Mouse (Mus musculus): ENCODE measurements around the gene Slc7a1.
"Not testable (repeated sequence)": the region's sequence is repeated elsewhere in the genome, so short reads cannot be mapped to it uniquely, and the experiment has no call there.

The Slc7a1 gene

DNA sequence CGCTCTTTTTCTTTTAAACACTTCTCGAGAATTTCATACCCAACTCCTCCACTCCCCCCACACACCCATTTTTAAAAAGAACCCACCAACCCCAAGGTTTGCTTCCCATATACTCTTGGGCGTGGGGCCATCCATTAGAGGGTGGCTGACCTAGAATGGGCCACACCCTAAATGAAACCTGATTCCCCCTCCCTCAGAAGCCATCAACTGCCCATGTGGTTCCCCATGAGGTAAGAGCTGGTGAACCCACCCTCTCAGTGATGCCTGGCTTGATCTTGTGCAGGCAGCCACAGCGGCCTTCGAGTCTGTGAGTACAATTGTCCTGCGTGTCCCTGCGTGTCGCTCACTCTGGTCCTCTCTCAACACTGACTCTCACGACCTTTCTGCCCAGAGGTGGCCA is 33.2 kb downstream of the Slc7a1 start:
- DNase-seq: no peak

DNA sequence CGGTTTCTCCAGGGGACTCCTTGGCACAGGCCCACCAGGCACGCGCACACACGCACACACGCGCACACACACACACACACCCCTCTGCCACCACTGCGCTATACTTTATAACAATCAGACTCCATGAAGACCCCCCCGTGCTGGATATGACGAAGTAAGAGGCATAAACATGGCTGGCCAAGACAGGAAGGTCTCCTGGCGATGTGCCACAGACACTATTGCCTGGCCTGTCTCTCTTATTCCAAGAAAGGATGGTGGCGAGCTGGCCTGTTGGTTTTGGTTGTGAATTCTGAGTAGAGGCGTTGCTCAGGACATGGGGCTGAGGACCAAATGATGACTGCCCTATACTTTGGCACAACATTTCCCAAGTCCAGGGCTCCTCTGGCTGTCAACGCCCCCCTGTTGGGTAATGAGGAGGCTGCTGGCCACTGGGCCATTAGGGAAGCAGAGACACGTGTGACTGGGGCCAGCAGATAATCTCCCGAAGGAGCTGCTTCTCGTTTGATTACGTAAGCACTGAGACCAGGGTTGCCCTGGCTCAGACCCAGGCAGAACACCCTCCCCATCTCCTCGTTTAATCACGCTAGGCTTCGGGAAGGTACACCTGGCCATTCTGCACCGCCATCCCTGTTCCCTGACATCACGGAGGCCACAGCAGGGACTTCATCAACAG is 36.1 kb downstream of the Slc7a1 start:
- DNase-seq: no peak

DNA sequence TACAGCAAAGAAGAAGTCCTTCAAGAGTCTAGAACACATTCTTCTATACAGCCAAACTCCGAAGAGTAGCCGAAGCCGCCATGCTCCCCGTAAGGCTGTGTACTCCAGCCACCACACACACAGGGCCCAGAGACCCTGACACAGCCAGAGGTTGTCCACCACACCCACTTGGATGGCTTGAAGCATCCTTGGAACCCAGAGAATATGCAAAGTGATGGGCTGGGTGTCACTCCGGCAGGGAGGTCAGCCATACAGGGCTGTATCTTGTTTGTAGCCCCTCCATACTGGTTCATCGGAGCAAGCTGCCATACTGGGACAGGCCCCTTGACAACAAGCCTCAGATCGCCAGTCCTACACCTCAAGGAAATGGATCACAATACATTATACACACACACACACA is 37.4 kb downstream of the Slc7a1 start:
- DNase-seq: no peak

DNA sequence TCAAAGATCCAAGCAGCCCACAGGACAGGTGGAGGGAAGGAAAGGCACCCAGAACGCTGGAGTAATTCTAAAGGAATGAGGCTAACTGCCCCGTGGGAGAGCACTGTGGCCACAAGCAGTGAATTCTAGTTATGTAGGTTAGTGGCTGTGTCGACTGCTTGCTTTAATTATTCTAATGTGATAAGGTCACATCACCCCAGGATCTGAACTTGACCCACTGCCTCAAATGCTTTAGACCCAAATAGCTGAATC is 38.0 kb downstream of the Slc7a1 start:
- no peak for DNase-seq

DNA sequence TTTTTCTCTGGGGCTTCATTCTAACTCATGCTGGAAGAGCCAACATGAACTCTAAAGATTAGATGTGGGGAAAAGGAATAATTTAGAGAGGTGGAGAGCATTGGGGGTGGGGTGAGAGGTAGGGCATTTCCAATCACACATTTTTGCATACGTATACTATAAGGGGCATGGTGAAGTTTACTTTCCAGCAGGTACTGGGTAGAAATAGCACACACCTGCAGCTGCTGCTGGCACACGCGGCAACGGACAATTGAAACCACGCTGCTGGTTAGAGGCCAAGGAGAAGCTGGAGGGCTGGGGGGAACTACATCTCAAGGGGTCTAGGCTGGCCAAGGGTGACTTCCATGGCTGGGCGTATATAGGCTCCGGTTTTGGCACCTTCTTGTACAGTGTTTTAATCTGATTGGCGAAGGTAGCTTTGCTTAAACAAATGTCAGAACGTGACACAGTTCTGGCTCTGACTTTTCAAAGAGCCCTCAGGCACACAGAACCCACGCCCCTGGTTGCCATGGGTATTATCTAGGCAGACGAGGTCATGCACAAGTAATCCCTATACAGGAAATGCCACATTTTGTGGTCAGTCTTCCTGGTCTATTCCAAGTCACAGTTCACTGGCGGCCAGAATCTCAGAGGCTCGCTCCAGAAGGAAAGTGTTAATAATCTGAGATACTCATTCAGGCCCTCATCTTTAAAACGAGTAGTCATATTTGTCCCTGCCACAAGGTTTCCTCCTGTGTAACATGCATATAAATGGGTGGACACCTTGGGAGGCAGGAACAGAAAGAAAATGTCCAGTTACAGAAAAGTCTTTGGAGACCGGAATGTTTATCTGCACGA is 38.6 kb downstream of the Slc7a1 start:
- peak; percentile 47 to 61 for DNase-seq

DNA sequence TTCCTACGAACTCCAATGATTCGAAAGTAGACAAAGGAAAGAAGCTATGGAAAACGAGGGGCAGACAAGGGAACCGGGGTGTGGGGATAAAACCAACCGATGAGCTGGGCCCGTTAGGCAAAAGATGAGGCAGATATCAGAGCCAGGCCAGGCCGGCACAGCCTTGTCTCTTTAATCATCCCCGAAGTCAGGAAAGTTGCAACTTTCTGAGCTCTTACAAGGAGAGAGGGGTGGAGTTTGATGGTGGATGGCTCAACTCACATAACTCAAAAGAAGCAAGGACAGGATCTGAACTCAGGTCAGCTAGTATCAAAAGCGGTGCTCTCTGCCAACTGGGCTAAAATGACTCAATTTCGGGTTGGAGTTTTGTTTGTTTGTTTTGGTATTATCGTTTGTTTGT is 40.6 kb downstream of the Slc7a1 start:
- DNase-seq: no peak

DNA sequence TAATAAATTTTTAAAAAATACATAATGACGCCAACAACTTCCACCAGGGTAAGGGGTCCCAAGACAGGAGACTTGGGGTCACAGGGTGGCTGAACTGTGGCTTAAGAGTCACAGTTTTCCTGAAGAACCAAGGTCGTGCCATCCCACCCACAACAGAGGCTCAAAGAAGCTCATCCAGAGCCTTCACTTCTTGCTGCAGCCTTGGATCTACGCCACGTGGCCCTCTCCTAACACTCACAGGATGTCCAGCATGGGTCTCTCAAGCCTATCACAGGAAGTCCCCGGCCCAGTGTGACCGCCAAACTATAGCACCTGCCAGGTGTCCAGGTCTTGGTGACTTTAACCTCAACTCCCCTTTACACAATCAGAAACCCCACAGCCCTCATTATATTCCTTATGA is 42.5 kb downstream of the Slc7a1 start:
- DNase-seq: no peak

DNA sequence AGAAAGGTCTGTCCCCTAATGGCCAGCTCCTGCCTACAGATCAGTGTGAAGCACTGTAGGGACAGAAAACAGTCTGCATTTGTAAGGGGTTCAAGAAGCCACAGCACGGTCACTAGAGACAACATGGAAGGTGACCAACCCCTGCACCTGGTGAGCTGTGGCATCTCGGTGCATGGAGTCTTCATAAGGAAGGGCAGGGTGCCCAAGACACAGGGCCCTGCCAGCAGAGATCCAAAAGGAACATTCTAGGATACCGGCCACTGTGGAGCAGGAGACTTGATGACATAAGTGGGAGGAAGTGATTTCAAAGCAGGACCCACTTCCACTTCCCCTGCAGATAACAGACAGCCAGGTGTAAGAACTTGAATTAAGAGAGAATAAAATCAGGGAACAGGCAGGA is 43.9 kb downstream of the Slc7a1 start:
- DNase-seq: no peak

DNA sequence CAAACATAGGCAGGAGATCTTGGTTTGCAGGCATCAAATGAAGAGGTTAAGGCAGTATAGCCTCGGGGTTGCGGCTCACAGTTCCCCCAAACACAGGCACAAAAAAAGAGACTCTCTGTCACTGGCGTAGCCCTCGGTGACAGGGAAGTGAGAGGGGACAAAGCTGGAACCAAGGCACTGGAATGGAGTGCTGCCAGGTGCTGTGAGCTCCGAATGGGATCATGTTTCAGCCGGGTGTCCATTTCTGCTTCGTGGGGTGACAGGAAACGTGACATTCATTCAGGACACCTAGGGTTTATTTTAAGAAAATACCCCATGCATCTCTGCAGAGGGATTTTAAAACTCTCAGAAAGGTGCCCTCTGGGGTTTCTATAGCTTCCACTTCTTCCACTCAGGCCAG is 45.2 kb downstream of the Slc7a1 start:
- no peak for DNase-seq

DNA sequence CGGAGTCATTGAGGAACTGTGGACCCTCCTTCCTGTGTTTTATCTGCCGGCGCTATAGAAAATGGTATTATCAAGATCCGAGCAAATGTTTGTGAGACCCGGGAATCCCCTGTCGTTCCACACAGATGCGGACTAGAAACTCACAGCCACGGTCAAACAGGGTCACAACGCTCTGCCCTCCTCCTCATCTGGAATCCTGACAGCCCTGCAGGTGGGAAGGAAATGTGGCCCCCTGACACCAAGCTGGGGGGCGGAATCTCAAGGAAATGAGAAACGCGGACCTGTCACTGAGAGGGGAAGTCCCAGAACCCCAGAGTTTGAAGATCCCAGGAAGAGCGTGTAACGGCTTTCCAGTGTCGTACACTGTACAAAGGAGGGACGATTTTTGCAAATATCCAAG is 46.3 kb downstream of the Slc7a1 start:
- no peak for DNase-seq

DNA sequence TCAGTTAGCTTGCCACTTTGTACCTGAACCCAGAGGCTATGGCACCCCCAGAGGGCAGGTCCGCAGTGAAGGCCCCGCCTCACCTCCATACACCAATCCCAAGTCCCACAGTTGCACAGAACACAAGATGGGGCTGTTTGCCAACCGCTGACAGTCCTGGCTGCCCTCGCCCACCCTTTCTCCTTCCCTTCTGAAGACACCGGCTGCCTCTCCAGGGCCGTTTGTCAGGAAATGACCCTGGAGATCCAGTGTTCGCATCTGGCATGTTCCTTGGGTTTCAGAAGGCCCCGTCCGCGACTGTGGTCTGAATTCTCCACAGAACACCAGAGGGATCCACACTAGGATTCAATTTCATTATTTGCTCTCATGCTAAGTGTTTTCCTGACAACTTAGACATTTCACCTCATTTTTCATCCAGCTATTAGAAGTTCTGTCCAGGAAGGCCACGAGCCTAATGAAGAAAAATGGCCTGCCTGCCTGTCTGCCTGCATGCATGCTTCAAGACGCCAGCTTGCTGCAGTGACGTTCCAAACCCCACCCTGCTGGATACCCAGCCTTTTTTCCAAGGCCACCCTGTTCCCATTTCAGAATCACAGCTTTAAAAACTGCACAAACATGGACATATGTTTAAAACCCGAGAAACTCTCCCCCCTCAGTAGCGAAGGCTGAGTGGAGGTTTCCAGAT is 50.2 kb downstream of the Slc7a1 start:
- DNase-seq: peak in 1 of 2 experiments; percentile 50

DNA sequence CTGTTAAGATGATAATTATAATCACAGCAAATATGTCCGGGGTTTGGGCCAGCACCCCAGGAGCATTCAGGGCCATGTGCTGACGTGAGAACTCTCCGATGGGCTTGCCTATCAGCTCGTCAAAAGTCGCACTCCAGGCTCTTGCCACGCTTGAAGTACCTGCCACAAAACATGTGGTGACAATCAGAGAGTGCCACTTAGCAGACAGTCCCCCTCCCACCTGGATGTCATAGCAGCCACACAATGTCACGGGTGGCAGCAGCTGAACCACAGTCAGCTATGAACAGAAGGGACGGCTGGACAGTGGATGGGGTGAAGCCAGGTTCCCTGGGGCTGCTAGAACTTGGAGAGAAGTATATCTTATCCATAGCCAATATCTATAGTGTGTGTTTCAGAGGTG is 51.6 kb downstream of the Slc7a1 start:
- DNase-seq: no peak

DNA sequence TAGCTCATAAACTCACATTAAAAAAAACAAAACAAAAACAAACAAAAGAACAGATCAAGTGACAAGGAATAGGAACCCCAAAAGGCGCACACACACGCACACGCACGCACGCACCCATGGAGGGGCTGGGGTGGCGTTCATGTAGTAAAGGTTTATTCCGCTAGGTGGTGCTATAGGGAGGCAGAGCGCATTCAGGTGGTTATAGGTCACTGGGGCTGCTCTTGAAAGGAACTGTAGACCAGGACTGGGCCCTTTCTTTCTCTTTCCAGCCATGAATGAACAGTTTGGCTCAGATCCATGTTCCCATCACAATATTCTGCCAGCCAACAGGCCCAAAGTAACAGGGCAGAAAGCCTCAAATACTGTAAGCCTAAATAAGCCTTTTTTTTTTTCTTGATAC is 53.2 kb downstream of the Slc7a1 start:
- no peak for DNase-seq

DNA sequence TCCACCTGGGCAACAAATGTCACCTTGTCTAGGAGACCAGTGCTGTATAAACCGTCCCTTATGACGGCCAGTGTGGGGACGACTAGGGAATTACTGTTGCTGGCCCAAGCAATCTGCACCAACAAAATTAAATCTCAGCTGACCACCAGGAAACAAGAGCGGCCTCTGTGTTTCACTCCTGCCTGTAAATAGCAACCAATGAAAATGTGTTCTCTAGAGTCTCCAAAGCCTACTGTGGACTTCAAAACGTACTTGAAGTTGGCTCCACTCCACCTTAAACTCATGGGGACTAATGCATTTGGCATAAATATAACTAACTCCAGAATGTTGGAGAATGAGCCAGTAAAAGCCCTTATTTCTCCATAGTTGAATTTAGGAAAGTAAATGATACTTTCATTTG is 55.3 kb downstream of the Slc7a1 start:
- no peak for DNase-seq

DNA sequence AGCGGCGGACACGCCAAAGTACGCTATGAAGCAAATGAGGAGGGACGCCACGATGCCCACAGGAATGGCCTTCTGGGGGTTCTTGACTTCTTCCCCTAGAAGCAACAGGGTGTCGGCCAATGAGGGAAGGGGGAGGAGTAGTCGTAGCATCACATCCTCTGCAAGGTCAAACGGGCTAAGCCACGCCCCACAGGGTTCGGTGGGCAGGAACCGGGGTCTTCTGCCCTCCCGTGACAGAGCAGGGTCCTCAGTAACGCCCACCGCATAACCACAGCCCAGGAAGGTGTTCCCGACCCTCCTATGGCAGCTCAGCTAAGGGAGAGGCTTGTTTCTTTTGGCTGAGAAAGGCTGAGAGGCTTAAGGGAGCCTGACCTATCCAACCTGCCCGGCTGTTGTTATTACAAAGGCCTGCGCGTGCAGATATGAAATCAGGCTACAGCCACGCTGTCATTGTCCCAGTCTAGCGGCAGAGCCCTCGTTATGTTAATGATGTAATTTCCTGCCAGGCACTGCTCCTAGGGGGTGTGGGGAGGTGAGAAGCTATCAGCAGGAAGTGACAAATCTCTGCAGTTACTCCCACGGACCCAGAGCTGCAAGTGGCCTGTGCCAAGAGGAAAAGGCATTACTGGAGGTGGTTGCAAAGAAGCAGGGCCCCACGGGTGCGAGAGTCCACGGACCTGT is 57.5 kb downstream of the Slc7a1 start:
- DNase-seq: peak; percentile 43 to 62

DNA sequence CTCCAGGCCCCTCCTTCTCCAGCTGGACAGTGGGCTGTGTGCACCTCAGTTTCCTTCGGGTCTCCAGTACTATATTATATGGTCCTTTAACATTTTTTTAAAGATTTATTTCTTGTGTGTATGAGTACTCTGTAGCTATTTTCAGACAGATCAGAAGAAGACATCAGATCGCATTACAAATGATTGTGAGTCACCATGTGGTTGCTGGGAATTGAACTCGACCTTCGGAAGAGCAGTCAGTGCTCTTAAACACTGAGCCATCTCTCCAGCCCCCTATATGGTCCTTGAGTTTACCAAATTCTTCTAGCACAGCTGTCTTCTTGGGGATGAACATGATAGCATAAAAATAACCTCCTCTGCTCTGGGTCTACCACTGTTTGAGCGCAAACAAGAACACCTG is 60.6 kb downstream of the Slc7a1 start:
- DNase-seq: no peak

DNA sequence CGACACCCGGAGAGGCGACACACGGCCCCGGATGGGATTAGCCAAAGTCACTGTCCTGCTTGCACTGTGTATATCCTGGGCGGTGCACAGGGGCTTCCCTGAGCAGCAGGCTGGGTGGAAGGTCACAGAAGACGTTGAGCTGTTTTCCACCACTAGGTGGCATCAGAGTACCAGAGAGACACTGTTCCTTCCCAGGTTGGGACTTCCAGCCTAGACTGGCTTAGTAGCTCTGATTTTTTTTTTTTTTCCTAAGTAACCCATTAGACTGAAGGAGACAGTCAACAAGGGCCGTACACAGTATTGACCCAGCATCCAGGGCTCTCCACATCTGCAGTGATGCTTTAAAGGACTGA is 67.1 kb downstream of the Slc7a1 start:
- DNase-seq: peak; percentile 79 to 86

DNA sequence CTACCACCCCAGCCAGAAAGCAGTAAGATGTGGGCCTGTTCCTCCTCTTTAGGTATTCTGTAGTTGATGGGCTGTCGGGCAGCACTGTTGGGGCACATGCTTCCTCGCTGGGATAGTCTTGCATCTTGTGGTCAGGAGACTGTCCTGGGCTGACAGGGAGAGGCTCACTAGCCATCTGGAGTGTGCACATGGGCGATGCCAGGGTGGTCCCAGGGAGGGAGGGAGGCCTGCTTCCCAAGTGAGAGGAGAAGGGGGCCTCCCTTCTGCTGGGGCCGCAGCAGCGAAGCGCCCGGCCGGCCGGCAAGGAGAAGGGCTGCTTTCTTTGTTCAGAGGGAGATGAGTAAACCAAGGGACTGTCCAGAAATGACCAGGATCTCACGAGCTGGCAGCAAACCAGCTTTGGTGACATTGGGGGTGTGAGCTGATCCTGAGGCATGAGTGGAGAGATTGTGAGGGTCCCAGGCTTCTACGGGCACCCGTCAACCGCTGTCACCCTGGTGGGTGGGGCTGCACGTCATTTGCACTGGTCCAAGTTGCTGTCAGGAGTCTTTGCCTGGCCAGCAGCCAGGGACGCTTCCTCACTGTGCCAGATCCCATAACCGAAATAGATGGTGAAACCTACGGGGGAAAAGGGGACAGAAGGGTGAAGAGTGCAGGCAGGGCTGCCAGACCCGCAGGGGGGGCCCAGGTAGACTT is 67.6 kb downstream of the Slc7a1 start:
- DNase-seq: no peak

DNA sequence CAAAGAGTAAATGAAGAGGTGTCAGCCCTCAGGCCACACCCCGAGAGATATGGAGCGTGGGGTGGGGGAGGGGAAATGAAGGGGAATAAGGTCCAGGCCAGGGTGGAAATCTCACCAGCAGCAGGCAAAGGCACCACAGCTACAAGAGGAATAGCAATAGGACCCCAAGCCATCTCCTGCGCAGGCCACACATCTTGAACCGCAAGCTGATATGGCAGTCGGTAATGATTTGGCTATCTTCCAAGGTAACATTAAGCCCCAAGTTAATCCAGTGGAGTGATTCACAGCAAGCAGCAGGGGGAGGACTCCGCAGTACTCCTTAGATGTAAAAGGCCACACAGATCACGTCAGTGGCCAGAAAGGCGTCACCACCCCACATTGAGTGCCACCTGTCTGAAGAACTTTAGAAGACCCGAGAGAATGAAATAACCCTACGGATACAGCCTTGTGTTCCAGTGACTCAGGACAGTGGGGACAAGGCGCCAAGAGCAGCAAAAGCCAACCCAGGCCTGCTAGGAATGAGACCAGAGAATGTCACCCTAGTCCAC is 68.4 kb downstream of the Slc7a1 start:
- no peak for DNase-seq

DNA sequence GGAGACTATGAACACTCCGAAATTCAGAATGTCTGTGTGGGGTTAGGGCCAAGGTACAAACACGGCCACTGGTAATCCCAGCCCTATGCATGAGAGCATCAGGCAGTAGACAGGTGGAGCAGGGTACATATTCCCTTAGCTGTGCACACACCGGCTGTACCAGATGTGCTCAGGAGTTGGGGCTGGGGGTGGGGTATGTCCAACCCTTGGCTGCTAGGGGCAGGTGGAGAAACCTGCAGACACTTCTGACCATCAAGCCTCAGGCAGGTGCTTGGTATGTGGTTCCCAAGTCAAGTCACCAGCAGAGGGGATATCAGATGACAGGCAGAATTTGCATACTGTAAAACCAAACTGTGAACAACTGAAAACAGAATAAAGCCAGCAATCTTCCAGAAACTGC is 70.7 kb downstream of the Slc7a1 start:
- no peak for DNase-seq

DNA sequence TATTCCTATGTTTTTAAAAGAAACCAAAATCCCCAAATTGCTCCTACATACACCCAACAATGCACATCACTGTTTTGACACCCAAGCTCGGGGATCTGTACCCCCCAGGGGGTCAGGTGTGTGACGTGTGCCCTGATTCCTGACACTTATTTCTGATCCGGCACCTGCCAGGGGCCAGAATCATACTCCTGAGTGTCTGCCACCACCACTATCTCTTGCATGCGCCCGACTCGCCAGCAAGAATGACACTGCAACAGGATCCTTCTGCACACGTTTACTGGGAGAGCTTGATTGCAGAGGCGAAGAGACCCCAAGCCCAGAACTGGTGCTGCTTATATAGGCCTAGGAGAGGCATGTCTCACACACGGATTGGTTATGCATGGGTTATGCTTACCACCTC is 73.4 kb downstream of the Slc7a1 start:
- not testable (repeated sequence) for DNase-seq

DNA sequence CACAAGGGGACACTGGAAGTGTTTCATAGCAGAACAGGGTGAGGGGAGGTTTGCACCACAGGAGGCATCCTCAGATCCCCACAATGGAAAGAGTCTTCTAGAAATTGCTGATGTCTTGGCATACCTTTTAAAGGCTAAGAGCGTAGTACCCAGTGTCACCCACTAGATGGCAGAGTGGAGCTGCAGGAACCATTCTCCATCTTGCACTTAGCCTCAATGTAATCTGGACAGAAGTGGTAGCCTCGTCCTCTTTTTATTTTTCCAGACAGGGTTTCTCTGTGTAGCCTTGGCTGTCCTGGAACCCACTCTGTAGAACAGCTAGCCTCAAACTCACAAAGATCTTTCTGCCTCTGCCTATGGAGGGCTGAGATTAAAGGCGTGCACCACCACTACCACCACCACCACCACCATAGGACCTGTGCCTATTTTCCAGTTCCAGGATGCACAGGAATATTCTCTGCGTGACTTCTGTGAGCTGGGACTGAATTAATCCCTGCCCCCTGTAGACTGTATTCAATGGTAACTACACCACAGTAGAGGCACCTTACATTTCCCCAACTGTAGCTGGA is 74.3 kb downstream of the Slc7a1 start:
- DNase-seq: peak; percentile 68 to 72

DNA sequence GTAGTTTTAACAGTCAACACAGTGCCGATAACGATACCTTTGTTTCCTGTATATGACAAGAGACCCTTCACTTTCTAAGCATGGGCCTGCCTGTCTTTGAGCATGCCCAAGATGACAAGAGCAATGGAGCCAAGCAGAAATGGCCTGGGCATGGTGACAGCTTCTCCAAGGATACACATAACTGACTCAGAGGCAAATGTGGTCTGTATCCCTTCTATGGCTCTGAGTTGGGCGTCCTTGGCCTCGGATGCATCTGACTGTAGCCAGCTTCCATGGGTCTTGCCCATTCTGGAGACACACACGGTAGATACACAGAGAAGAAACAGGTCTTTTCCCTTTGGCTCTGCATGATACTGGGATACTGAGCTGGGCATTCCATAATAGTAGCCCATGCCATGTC is 84.8 kb downstream of the Slc7a1 start:
- no peak for DNase-seq
